Mouse (Mus musculus): ENCODE measurements around the gene Cflar. TPM values are rescaled to one million over a fixed set of nuclear protein-coding genes. Genes with fewer than 3 reads are reported as not detected.
"Not testable (repeated sequence)": the region's sequence is repeated elsewhere in the genome, so short reads cannot be mapped to it uniquely, and the experiment has no call there.

Cflar gene
- polyA plus RNA-seq, 1 experiment from 2014 or later = 29.7 TPM

DNA sequence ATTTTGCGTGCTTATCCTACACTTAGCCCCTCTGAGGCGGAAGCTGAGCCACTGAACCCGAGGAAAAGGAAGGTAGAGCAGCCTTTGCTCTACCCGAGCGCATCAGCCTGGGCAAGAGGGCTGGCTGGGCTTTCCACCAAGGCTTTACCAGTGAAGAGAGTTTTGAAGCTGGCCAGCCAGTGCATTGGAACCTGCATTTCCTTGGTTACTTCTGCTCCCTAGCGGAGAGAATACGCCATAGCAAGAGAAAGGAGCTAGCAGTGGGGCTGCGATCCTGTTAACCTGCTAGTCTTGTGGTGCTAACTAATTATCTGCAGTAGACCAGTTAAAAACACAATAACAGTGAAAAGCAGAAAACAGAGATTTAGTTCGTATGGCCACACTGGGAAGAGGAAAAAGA, 35.6 kb downstream of the Cflar start:
- Histone ChIP-seq H3K9me3 (no peaks in the 10 kb centered on the region), H3K4me3 (no peak overlapping the region), H3K27ac (replicated peaks) (no peak overlapping the region), H3K36me3 (replicated peaks) (peaks cover 76% of the 10 kb centered on the region), H3K27me3 (replicated peaks; ENCODE audit: low read depth, poor library complexity, severe bottlenecking) (no peaks in the 10 kb centered on the region), H3K4me1 (no peaks in the 10 kb centered on the region)
- 75% methylated on average over 9 of the region's 9 CpGs for WGBS
- DNase-seq (ENCODE audit: low spot score) = peak; percentile 24

DNA sequence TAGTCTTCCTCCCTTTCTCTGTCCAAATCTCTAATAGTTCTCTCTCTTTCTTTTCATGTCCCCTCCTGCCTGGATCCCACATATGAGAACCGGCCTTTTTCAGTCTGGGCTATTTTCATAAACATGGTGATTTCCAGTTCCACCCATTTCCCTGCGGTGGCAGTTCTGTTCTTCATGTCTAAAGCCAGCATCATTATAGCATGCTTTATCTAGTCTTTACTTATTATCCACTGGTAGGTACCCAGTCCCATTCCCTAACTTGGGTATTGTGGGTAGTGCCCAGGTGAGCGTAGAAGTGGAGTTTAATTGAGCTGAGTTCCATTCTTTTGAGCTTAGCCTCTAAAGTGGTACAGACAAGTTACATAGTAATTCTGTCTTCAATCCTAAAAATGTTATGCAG, 48.1 kb downstream of the Cflar start:
- WGBS = 94% methylated on average over 3 of the region's 3 CpGs
- Histone ChIP-seq H3K4me3 (no peak overlapping the region), H3K27ac (replicated peaks) (no peak overlapping the region), H3K4me1 (0 out of 2 replicates have a peak, but pooled peaks cover 5% of the 10 kb centered on the region), H3K27me3 (replicated peaks; ENCODE audit: low read depth, poor library complexity, severe bottlenecking) (no peaks in the 10 kb centered on the region), H3K36me3 (replicated peaks) (peaks cover 31% of the 10 kb centered on the region), H3K9me3 (no peaks in the 10 kb centered on the region)
- no peak for DNase-seq (ENCODE audit: low spot score)

DNA sequence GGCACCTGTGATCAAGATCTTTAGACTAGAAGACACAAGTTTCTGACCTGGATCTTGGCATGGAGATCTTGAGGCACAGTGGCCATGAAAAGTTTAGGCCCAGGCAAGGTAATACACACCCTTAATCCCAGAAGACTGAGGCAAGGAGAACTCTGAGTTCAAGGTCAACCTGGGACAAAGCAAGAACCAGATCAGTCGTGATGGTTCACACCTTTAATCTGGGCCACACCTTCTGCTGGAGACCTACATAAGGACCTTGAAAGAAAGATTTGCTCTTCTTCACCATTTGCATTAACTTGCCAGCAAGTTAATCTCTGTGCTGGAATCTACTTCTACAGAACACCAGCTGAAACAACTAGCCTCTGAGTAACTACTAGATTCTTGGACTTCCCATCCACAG, 49.3 kb downstream of the Cflar start:
- no peak overlapping the region for H3K27ac ChIP-seq (replicated peaks)
- H3K4me3 ChIP-seq = no peak overlapping the region
- H3K4me1 ChIP-seq = 0 out of 2 replicates have a peak, but pooled peaks cover 5% of the 10 kb centered on the region
- H3K27me3 ChIP-seq (replicated peaks; ENCODE audit: low read depth, poor library complexity, severe bottlenecking) = no peaks in the 10 kb centered on the region
- WGBS = 85% methylated on average over 1 of the region's 1 CpGs
- DNase-seq (ENCODE audit: low spot score) = no peak
- peaks cover 22% of the 10 kb centered on the region for H3K36me3 ChIP-seq (replicated peaks)
- no peaks in the 10 kb centered on the region for H3K9me3 ChIP-seq

DNA sequence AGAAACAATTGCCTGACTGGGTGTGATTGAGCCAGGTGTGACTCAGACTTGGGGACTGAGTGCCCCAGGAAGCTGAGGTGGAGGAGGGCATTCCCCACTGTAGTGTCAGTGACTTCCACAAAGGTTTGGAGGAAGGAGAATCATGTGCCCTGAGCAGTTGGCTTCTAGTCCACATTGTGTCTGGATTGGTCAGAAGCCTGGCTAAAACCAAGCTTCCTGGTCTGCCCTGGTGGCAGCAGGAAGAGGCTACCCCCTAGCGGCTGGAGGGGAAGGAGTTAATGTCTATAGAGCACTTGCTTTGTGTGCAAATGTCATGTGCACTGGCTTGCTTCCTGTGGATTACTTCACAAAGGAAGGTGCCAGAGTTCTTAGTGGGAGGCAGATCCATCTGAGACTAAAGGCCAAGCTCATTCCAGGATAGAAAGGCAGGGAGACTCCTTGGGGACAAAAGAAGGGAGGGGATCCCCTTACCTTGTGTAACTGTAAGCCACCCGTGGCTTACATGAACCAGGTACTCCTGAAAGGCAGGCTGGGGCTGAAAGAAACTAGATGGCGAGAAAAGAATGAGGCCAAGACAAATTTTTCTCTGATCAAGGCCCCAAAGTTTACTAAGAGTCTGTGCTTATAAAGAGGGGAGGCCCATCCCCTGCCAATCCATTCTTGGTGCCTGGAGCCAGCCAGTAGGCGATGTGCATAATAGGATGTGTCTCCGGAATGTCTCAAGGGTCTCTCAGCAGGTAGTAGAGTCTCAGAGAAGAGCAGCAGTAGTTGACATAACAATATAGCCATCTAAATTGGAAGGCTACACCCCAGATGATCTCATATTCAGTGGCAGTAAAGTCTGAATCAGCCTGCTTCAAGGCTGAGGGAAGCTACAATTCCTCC, 50.3 kb downstream of the Cflar start:
- H3K27me3 ChIP-seq (replicated peaks; ENCODE audit: low read depth, poor library complexity, severe bottlenecking); H3K9me3 ChIP-seq; H3K4me1 ChIP-seq; H3K4me3 ChIP-seq; H3K27ac ChIP-seq (replicated peaks): not testable (repeated sequence)
- 72% methylated on average over 5 of the region's 5 CpGs for WGBS
- peak; percentile 17 for DNase-seq (ENCODE audit: low spot score)
- peaks cover 16% of the 10 kb centered on the region for H3K36me3 ChIP-seq (replicated peaks)

DNA sequence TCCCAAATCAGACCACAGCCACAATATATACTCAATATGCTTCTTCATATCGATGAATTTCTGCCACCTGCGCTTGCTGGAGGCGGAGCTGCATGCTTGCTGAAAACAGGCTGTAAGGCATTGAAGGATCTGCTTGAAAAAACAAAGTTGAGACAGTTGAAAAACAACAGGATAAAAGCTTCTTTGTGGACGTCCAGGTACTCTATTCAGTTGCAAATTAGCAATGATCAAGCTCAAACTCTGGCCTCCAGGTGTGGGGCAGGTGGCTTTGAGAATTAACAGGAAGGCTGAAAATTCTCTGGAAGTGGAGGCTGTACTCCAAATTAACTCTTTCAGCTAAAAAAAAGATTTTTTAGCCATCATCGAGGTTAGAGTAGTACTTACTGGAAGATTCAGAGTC, 51.3 kb downstream of the Cflar start:
- no peaks in the 10 kb centered on the region for H3K27me3 ChIP-seq (replicated peaks; ENCODE audit: low read depth, poor library complexity, severe bottlenecking)
- peaks cover 16% of the 10 kb centered on the region for H3K36me3 ChIP-seq (replicated peaks)
- 74% methylated on average over 5 of the region's 5 CpGs for WGBS
- H3K4me1 ChIP-seq = 0 out of 2 replicates have a peak, but pooled peaks cover 5% of the 10 kb centered on the region
- no peaks in the 10 kb centered on the region for H3K9me3 ChIP-seq
- H3K4me3 ChIP-seq = no peak overlapping the region
- DNase-seq (ENCODE audit: low spot score) = no peak
- H3K27ac ChIP-seq (replicated peaks) = no peak overlapping the region

DNA sequence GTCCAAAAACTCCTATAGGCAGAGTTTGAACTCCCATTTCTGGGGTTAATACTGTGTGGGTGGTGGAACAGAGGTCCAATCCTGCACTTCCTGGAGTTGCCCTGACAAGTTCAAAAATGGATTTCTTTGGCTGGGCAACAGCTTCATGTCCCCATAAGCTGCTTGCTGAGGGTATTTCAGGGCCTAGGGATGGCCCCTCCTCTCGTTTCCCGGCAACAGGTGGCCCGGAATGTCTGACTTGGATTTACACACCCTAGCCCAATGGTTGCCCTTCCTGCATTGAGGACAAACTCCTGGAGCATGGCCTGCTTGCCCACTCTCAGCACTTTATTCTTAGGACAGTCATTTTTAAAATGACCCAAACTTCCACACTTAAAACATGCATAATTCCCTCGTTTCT, 55.1 kb downstream of the Cflar start:
- not testable (repeated sequence) for H3K27me3 ChIP-seq (replicated peaks; ENCODE audit: low read depth, poor library complexity, severe bottlenecking); H3K27ac ChIP-seq (replicated peaks); H3K4me3 ChIP-seq; H3K9me3 ChIP-seq; DNase-seq (ENCODE audit: low spot score); H3K36me3 ChIP-seq (replicated peaks); H3K4me1 ChIP-seq
- WGBS = 86% methylated on average over 4 of the region's 4 CpGs

DNA sequence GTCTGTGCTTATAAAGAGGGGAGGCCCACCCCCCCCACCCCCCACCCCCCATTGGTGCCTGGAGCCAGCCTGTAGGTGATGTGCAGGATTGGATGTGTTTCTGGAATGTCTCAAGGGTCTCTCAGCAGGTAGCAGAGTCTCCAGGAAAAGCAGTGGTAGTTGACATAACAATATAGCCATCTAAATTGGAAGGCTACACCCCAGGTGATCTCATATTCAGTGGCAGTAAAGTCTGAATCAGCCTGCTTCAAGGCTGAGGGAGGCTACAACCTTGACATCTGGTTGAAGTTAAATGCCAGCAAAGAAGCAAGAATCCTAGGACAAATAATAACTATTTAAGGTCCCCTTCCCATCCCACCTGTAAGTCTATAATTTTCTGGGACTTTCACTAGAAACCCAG, 57.8 kb downstream of the Cflar start:
- H3K27me3 ChIP-seq (replicated peaks; ENCODE audit: low read depth, poor library complexity, severe bottlenecking) = no peaks in the 10 kb centered on the region
- H3K4me3 ChIP-seq = no peak overlapping the region
- H3K27ac ChIP-seq (replicated peaks) = no peak overlapping the region

DNA sequence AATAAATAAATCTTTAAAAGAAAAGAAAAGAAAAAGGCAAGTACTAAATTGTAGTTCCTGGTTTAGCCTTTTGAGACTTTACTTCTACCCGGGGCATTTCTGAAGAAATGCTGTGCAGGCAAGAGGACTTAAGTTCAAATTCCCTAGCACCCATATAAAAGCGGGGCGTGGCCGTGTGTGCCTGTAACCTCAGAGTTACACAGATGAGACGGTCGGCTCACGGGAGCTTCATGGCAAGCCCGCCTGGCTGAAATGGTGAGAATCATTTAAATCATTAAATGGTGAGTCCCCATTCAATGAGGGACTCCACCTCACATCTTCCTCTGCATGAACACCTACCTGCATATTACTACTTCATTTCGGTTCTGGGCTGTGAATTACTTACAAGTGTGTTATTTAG, 58.4 kb downstream of the Cflar start:
- WGBS = 61% methylated on average over 9 of the region's 9 CpGs
- Histone ChIP-seq H3K4me1 (no peaks in the 10 kb centered on the region), H3K4me3 (no peak overlapping the region), H3K36me3 (replicated peaks) (no peaks in the 10 kb centered on the region), H3K27ac (replicated peaks) (no peak overlapping the region), H3K27me3 (replicated peaks; ENCODE audit: low read depth, poor library complexity, severe bottlenecking) (no peaks in the 10 kb centered on the region), H3K9me3 (no peaks in the 10 kb centered on the region)
- no peak for DNase-seq (ENCODE audit: low spot score)

More for the DNA sequence above, 57.8 kb downstream of the Cflar start:
- no peak for DNase-seq (ENCODE audit: low spot score)
- Histone ChIP-seq H3K36me3 (replicated peaks) (no peaks in the 10 kb centered on the region), H3K9me3 (no peaks in the 10 kb centered on the region), H3K4me1 (no peaks in the 10 kb centered on the region)

DNA sequence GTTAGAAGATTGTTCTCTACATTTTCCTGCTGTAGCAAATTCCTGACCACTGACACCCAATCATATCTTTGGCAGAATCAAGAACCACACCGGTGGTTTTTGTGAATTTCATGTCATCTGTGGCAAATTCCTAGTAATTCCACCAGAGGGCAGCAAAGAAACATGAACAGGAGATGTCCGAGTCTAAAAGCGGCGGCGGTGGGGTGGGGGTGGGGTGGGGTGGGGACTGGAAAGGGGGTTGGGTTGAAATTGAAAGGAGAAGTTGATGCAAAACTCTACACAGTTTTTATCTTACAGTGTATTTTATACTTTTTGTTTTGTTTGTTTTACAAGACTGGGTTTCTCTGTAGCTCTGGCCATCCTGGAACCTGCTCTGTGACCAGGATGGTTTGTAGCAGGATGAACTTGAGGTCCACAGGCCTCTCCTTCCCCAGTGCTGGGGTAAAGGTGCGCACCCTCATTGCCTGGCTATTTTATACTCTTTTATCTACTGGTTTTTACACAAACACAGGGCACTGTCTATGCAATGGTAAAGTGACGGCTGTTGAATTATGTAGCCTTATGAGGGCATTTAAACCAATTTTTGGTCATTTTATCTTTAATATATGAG, 58.9 kb downstream of the Cflar start:
- Histone ChIP-seq H3K36me3 (replicated peaks) (no peaks in the 10 kb centered on the region), H3K4me3 (no peak overlapping the region), H3K9me3 (no peaks in the 10 kb centered on the region), H3K4me1 (no peaks in the 10 kb centered on the region), H3K27me3 (replicated peaks; ENCODE audit: low read depth, poor library complexity, severe bottlenecking) (no peaks in the 10 kb centered on the region), H3K27ac (replicated peaks) (no peak overlapping the region)
- WGBS = 28% methylated on average over 7 of the region's 7 CpGs
- peak; percentile 49 for DNase-seq (ENCODE audit: low spot score)

DNA sequence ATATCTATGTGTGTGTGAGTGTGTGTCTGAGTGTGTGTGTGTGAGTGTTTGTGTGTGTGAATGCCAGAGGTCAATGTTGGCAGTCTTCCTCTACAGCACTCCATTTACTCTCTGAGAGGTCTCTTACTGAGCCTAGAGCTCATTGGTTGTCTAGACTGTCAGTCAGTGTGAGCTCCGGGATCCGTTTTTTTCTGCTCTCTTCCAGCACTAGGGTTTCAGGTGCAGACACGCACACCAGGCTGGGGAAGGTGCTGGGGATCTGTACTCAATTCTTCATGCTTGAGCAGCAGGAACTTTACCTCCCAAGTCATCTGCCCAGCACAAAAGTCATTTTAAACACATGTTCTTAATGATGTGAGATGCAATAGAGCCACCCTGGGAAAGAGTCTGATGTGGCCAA, 60.8 kb downstream of the Cflar start:
- WGBS = 78% methylated on average over 3 of the region's 3 CpGs
- Histone ChIP-seq H3K4me1 (no peaks in the 10 kb centered on the region), H3K4me3 (no peak overlapping the region), H3K9me3 (no peaks in the 10 kb centered on the region), H3K36me3 (replicated peaks) (no peaks in the 10 kb centered on the region), H3K27me3 (replicated peaks; ENCODE audit: low read depth, poor library complexity, severe bottlenecking) (no peaks in the 10 kb centered on the region), H3K27ac (replicated peaks) (no peak overlapping the region)
- DNase-seq (ENCODE audit: low spot score) = no peak

DNA sequence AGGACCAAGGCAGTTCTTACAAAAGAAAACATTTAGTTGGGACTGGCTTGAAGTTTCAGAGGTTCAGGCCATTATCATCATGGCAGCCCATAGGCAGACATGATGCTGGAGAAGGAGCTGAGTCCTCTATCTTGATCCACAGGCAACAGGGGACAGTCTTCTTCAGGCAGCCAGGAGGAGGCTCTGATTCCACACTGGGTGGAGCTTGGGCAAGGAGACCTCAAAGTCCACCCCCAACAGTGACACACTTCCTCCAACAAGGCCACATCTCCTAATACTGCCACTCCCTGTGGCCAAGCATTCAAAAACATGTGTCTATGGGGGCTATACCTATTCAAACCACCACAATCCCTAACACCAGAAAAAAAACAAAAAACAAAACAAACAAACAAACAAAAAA, 62.0 kb downstream of the Cflar start:
- no peak for DNase-seq (ENCODE audit: low spot score)
- no peaks in the 10 kb centered on the region for H3K36me3 ChIP-seq (replicated peaks)
- H3K27ac ChIP-seq (replicated peaks) = no peak overlapping the region
- no peaks in the 10 kb centered on the region for H3K27me3 ChIP-seq (replicated peaks; ENCODE audit: low read depth, poor library complexity, severe bottlenecking)
- H3K9me3 ChIP-seq = no peaks in the 10 kb centered on the region
- no peak overlapping the region for H3K4me3 ChIP-seq
- H3K4me1 ChIP-seq = no peaks in the 10 kb centered on the region

DNA sequence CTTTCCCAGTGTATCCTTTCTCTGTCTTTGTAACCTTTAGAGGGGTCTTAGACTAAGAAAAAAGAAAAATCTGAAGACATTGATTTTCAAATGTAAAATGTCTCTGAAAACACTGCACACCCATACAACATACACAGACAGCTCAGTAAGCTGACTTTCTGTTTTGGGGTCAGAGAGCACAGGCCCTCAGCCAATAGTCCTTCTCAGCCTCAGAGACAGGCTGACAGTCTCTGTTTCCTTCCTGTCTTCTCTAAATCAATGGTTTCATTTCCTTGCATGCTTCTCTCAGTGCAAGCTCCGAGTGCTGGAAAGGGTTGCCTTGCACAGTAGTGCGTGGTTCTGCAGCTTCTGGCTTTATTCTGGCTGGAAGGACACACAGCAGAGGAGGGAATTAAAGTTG, 62.6 kb downstream of the Cflar start:
- Histone ChIP-seq H3K27me3 (replicated peaks; ENCODE audit: low read depth, poor library complexity, severe bottlenecking) (no peaks in the 10 kb centered on the region), H3K4me1 (no peaks in the 10 kb centered on the region), H3K36me3 (replicated peaks) (no peaks in the 10 kb centered on the region), H3K4me3 (no peak overlapping the region), H3K9me3 (no peaks in the 10 kb centered on the region), H3K27ac (replicated peaks) (no peak overlapping the region)
- WGBS = 65% methylated on average over 2 of the region's 2 CpGs
- no peak for DNase-seq (ENCODE audit: low spot score)

DNA sequence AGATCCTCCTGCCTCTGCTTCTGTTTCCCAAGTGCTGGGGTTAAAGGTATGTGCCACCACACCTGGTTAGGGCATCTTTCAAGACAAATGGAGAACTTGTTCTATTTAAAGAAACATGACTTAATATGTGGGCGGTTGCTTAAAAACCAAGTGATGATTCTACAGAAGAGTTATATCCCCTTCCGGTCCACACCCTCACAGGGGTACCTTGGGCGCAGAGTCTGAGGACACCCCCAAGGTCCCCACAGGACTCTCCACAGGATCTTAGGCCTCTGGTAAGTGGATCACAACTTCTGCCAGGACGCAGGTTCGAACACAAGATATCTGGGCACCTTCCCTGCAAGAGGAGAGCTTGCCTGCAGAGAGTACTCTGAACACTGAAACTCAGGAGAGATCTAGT, 64.1 kb downstream of the Cflar start:
- H3K27ac ChIP-seq (replicated peaks) = no peak overlapping the region
- no peak for DNase-seq (ENCODE audit: low spot score)
- H3K36me3 ChIP-seq (replicated peaks) = no peaks in the 10 kb centered on the region
- no peaks in the 10 kb centered on the region for H3K4me1 ChIP-seq
- 93% methylated on average over 5 of the region's 5 CpGs for WGBS
- H3K27me3 ChIP-seq (replicated peaks; ENCODE audit: low read depth, poor library complexity, severe bottlenecking) = no peaks in the 10 kb centered on the region
- H3K4me3 ChIP-seq = no peak overlapping the region
- H3K9me3 ChIP-seq = no peaks in the 10 kb centered on the region
